Mouse (Mus musculus) WW6 (cell line): ENCODE results near the gene Plxna1.

Experiments used
- DNase-seq: peaks from one replicate; pipeline ENCODE4 v3.0.0-alpha.2; 2013; ENCODE audit warnings: low read depth, low spot score

The Plxna1 gene

GRCm38 (mm10) chr6:89333964-89334702 lies 28.3 kb downstream of the Plxna1 start:
- DNase-seq, result no peak

GRCm38 (mm10) chr6:89330957-89331356 lies 31.5 kb downstream of the Plxna1 start:
- no peak for DNase-seq

GRCm38 (mm10) chr6:89328634-89329033 lies 33.8 kb downstream of the Plxna1 start:
- DNase-seq, result no peak

- no peak for DNase-seq
Measured at GRCm38 (mm10) chr6:89327746-89328491, 34.5 kb downstream of the Plxna1 start.

GRCm38 (mm10) chr6:89324842-89325241 lies 37.6 kb downstream of the Plxna1 start:
- no peak for DNase-seq

GRCm38 (mm10) chr6:89315263-89315662 lies 47.2 kb downstream of the Plxna1 start:
- DNase-seq, result no peak

GRCm38 (mm10) chr6:89311518-89311917 lies 50.9 kb downstream of the Plxna1 start:
- DNase-seq, result no peak

GRCm38 (mm10) chr6:89310236-89310635 lies 52.2 kb downstream of the Plxna1 start:
- DNase-seq, result no peak

GRCm38 (mm10) chr6:89308213-89308973 lies 54.0 kb downstream of the Plxna1 start:
- no peak for DNase-seq

- DNase-seq, result no peak
Measured at GRCm38 (mm10) chr6:89304375-89305058, 57.9 kb downstream of the Plxna1 start.

GRCm38 (mm10) chr6:89299818-89300217 lies 62.6 kb downstream of the Plxna1 start:
- DNase-seq, result no peak

GRCm38 (mm10) chr6:89296909-89297695 lies 65.3 kb downstream of the Plxna1 start:
- DNase-seq, result no peak

GRCm38 (mm10) chr6:89296001-89296709 lies 66.3 kb downstream of the Plxna1 start:
- DNase-seq, result no peak

GRCm38 (mm10) chr6:89294621-89295020 lies 67.8 kb downstream of the Plxna1 start:
- DNase-seq, result no peak

- DNase-seq, result no peak
Measured at GRCm38 (mm10) chr6:89291494-89291893, 70.9 kb downstream of the Plxna1 start.

GRCm38 (mm10) chr6:89288156-89288555 lies 74.3 kb downstream of the Plxna1 start:
- DNase-seq, result peak; percentile 36

- peak; percentile 38 for DNase-seq
Measured at GRCm38 (mm10) chr6:89286700-89287428, 75.6 kb downstream of the Plxna1 start.

- DNase-seq, result no peak
Measured at GRCm38 (mm10) chr6:89286286-89286655, 76.1 kb downstream of the Plxna1 start.

GRCm38 (mm10) chr6:89285561-89286285 lies 76.7 kb downstream of the Plxna1 start:
- DNase-seq, result no peak
